Mouse (Mus musculus) liver, embryonic 14.5 days (tissue): ENCODE results near the gene Uimc1.

ENCODE experiments used
- CTCF ChIP-seq: IDR thresholded peaks from 2 replicates; pipeline ENCODE4 v1.5.1; 2016; ENCODE audit warnings: antibody characterized with exemption, low read depth, control low read depth
- EP300 ChIP-seq: IDR thresholded peaks from 2 replicates; pipeline ENCODE4 v1.6.1; 2016; ENCODE audit warnings: antibody characterized with exemption, low read depth

DNA sequence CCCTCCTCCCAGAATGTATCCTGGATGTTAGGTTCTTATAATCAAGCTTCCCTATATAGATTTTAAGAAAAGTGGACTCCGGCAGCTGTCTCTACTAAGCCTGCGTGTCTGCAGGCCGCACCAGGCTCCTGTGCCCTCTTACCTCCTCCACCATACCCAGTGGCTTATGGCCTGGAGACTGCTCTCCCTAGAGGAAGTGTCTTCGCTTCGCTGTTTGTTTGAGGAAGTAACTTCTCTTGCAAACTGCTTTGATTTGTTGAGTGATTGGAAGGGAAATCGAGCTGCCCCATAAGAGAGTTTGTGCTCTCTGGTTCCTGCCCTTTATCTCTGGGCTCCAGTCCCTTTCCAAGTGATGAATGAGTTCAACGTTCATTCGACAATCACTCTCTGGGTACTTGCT, 117.1 kb downstream of the Uimc1 start:
- TF ChIP-seq CTCF, result no peak
- no peak for TF ChIP-seq EP300
